Mouse (Mus musculus): Measurements from ENCODE around the gene Ppp1r1b.

The Ppp1r1b gene

GRCm38 (mm10) chr11:98392034-98392433 lies 43.8 kb downstream of the Ppp1r1b start:
- intact Hi-C loops (cut with DNase I), result no loop called here

DNA sequence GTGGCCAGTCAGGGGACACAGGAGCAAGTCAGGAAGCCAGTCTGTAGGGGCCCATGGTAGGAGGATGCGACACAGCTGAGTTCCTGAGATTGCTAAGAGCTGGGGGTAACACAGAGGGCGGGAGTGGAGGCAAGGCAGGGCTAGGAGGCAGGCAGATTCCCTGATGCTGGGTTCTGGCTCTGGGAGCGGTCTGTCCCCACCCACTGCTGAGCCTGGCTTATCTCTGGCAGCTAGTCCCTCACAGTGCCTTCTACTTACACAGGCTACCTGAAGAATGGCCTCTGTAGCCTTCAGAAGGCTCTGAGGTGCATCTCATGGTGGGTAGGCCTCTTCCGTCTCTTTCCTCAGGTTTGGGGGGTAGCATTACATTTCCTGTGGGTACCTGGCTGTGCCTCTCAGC lies 44.4 kb downstream of the Ppp1r1b start:
- intact Hi-C loops (cut with DNase I), result no loop called here

- intact Hi-C loops (cut with DNase I), result no loop called here
Measured at GRCm38 (mm10) chr11:98393317-98393716, 45.1 kb downstream of the Ppp1r1b start.

- intact Hi-C loops (cut with DNase I), result no loop called here
Measured at GRCm38 (mm10) chr11:98394301-98394700, 46.1 kb downstream of the Ppp1r1b start.

DNA sequence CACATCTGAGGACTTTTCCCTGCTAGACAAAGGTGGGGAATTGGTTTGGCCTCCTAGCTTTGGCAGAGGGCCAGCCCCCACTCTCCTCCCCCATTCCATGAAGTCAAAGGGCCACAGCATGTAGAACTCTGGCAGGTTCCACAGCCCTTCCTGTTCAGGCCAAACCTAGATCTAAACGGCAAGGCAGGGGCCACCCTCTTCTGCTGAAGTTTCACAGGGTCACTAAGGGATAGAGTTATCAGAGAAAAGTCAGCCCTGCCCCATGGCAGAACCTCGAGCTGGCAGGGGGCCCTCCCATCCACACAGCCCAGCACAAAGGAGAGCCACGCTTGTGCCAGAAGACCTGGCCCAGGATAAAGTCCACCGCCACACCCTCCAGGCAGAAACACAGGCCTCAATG lies 46.8 kb downstream of the Ppp1r1b start:
- intact Hi-C loops (cut with DNase I), result no loop called here

- intact Hi-C loops (cut with DNase I), result no loop called here
Measured at GRCm38 (mm10) chr11:98397946-98398345, 49.7 kb downstream of the Ppp1r1b start.

DNA sequence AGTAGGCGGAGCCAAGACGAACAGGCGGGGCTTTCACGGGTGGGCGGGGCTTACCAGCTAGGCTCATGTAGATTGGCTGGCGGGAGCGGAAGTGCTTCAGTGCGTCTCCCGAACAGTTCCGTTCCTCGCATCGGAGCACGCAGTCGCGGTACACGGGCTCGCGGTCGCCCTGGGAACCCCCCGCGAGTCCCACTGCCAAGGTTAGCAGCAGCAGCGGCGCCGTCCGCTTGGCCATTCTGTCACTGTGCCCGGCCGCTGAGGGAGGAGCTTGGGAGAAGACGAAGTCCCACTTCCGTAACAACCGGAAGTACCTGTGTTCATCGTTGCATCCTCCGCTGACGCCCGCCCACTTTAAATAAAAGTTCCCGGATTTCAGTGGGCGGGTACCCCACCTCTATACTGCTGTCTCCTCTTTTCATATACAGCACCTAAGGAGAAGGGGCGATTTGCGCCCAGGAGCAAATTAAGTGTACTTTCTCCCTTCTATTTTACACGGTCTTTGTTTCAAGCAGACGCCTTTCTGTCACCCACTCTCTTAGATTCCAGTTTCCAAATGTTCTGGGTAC lies 52.0 kb downstream of the Ppp1r1b start, which contains the start of gene Pgap3:
TSS of gene Pgap3 (minus strand) at position 330 of the 566 bp plus-strand sequence.
- intact Hi-C loops (cut with DNase I), result no loop called here

- intact Hi-C loops (cut with DNase I), result no loop called here
Measured at GRCm38 (mm10) chr11:98400816-98401215, 52.6 kb downstream of the Ppp1r1b start.

- intact Hi-C loops (cut with DNase I), result no loop called here
Measured at GRCm38 (mm10) chr11:98406621-98407020, 58.4 kb downstream of the Ppp1r1b start.
